Mouse (Mus musculus): ENCODE measurements at regions not wholly inside any gene's neighbourhood (a gene's known extent, or its start where the extent isn't known, plus 50 kb on each side); places are given as distances from the start of the nearest gene placed in this dataset.
A peak's percentile ranks its signal among the peaks of the same experiment; 100 is the strongest.

- ATAC-seq (ENCODE audit: insufficient read depth, low read depth) (no peak), DNase-seq (ENCODE audit: low spot score) (no peak)
- Histone ChIP-seq H3K4me1 (ENCODE audit: control insufficient read depth, insufficient read depth) (no peaks in the 10 kb centered on the region), H3K27ac (ENCODE audit: low read depth) (no peak overlapping the region), H3K27me3 (ENCODE audit: control insufficient read depth, insufficient read depth, low read length) (no peaks in the 10 kb centered on the region), H3K36me3 (replicated peaks; ENCODE audit: control insufficient read depth, insufficient read depth, low read length) (no peaks in the 10 kb centered on the region), H3K4me3 (ENCODE audit: low read depth, low read length) (no peak overlapping the region), H3K9ac (replicated peaks; ENCODE audit: low read depth, low read length) (no peak overlapping the region), H3K9me3 (replicated peaks; ENCODE audit: control insufficient read depth, low read length) (0 out of 2 replicates have a peak, but pooled peaks cover 2% of the 10 kb centered on the region), H3K4me2 (ENCODE audit: low read depth, low read length) (no peak overlapping the region)
- WGBS = 78% methylated on average over 7 of the region's 7 CpGs
- TF ChIP-seq CTCF (IDR thresholded peaks at IDR 0.05; ENCODE audit: low read depth) = no peak
- no peak for TF ChIP-seq EP300 (IDR thresholded peaks at IDR 0.05; ENCODE audit: low read depth)
These were observed 103.8 kb upstream of the Cpne4 start for GRCm38 (mm10) chr9:104443236-104443635.

GRCm38 (mm10) chr9:104413021-104413420 is 75.5 kb upstream of the Acpp start:
- WGBS = 43% methylated on average over 5 of the region's 5 CpGs
- Histone ChIP-seq H3K27me3 (ENCODE audit: control insufficient read depth, insufficient read depth, low read length) (peaks cover 5% of the 10 kb centered on the region; the same call in 1 of the 2 replicates), H3K4me3 (ENCODE audit: low read depth, low read length) (no peak overlapping the region), H3K9me3 (replicated peaks; ENCODE audit: control insufficient read depth, low read length) (no peaks in the 10 kb centered on the region), H3K4me1 (ENCODE audit: control insufficient read depth, insufficient read depth) (peaks cover 1% of the 10 kb centered on the region; the same call in 1 of the 2 replicates), H3K9ac (replicated peaks; ENCODE audit: low read depth, low read length) (no peak overlapping the region), H3K4me2 (ENCODE audit: low read depth, low read length) (no peak overlapping the region), H3K36me3 (replicated peaks; ENCODE audit: control insufficient read depth, insufficient read depth, low read length) (no peaks in the 10 kb centered on the region), H3K27ac (ENCODE audit: low read depth) (no peak overlapping the region)
- no peak for ATAC-seq (ENCODE audit: insufficient read depth, low read depth)
- TF ChIP-seq EP300 (IDR thresholded peaks at IDR 0.05; ENCODE audit: low read depth) (no peak), CTCF (IDR thresholded peaks at IDR 0.05; ENCODE audit: low read depth) (no peak)
- DNase-seq (ENCODE audit: low spot score) = no peak

GRCm38 (mm10) chr9:104410211-104410610 is 72.7 kb upstream of the Acpp start:
- Histone ChIP-seq H3K9ac (replicated peaks; ENCODE audit: low read depth, low read length) (no peak overlapping the region), H3K27me3 (ENCODE audit: control insufficient read depth, insufficient read depth, low read length) (peaks cover 8% of the 10 kb centered on the region; the same call in 1 of the 2 replicates), H3K4me3 (ENCODE audit: low read depth, low read length) (no peak overlapping the region), H3K4me1 (ENCODE audit: control insufficient read depth, insufficient read depth) (peaks cover 4% of the 10 kb centered on the region; the same call in 1 of the 2 replicates), H3K36me3 (replicated peaks; ENCODE audit: control insufficient read depth, insufficient read depth, low read length) (no peaks in the 10 kb centered on the region), H3K4me2 (ENCODE audit: low read depth, low read length) (no peak overlapping the region), H3K27ac (ENCODE audit: low read depth) (no peak overlapping the region), H3K9me3 (replicated peaks; ENCODE audit: control insufficient read depth, low read length) (no peaks in the 10 kb centered on the region)
- 6% methylated on average over 5 of the region's 5 CpGs for WGBS
- no peak for TF ChIP-seq EP300 (IDR thresholded peaks at IDR 0.05; ENCODE audit: low read depth)
- TF ChIP-seq CTCF (IDR thresholded peaks at IDR 0.05; ENCODE audit: low read depth) = peak; percentile 60
- ATAC-seq (ENCODE audit: insufficient read depth, low read depth) (no peak), DNase-seq (ENCODE audit: low spot score) (peak; percentile 23)

GRCm38 (mm10) chr9:104409381-104409780 is 71.8 kb upstream of the Acpp start:
- no peaks in the 10 kb centered on the region for H3K36me3 ChIP-seq (replicated peaks; ENCODE audit: control insufficient read depth, insufficient read depth, low read length)
- H3K9ac ChIP-seq (replicated peaks; ENCODE audit: low read depth, low read length) = no peak overlapping the region
- peaks cover 8% of the 10 kb centered on the region; the same call in 1 of the 2 replicates for H3K27me3 ChIP-seq (ENCODE audit: control insufficient read depth, insufficient read depth, low read length)
- TF ChIP-seq EP300 (IDR thresholded peaks at IDR 0.05; ENCODE audit: low read depth) = no peak
- no peak for TF ChIP-seq CTCF (IDR thresholded peaks at IDR 0.05; ENCODE audit: low read depth)
- no peaks in the 10 kb centered on the region for H3K9me3 ChIP-seq (replicated peaks; ENCODE audit: control insufficient read depth, low read length)
- H3K4me3 ChIP-seq (ENCODE audit: low read depth, low read length) = peak overlapping the region; percentile 28
- no peak overlapping the region for H3K27ac ChIP-seq (ENCODE audit: low read depth)
- H3K4me2 ChIP-seq (ENCODE audit: low read depth, low read length) = peak overlapping the region; percentile 55
- ATAC-seq (ENCODE audit: insufficient read depth, low read depth) (no peak), DNase-seq (ENCODE audit: low spot score) (no peak)
- 32% methylated on average over 12 of the region's 12 CpGs for WGBS
- H3K4me1 ChIP-seq (ENCODE audit: control insufficient read depth, insufficient read depth) = peaks cover 4% of the 10 kb centered on the region; the same call in 1 of the 2 replicates

GRCm38 (mm10) chr9:104408571-104409294 is 71.2 kb upstream of the Acpp start:
- peak overlapping the region; percentile 28 for H3K4me3 ChIP-seq (ENCODE audit: low read depth, low read length)
- TF ChIP-seq EP300 (IDR thresholded peaks at IDR 0.05; ENCODE audit: low read depth) (no peak), CTCF (IDR thresholded peaks at IDR 0.05; ENCODE audit: low read depth) (no peak)
- peaks cover 4% of the 10 kb centered on the region; the same call in 1 of the 2 replicates for H3K4me1 ChIP-seq (ENCODE audit: control insufficient read depth, insufficient read depth)
- DNase-seq (ENCODE audit: low spot score) (no peak), ATAC-seq (ENCODE audit: insufficient read depth, low read depth) (no peak)
- no peak overlapping the region for H3K9ac ChIP-seq (replicated peaks; ENCODE audit: low read depth, low read length)
- 16% methylated on average over 21 of the region's 21 CpGs for WGBS
- peak overlapping the region; percentile 55 for H3K4me2 ChIP-seq (ENCODE audit: low read depth, low read length)
- H3K9me3 ChIP-seq (replicated peaks; ENCODE audit: control insufficient read depth, low read length) = no peaks in the 10 kb centered on the region
- no peak overlapping the region for H3K27ac ChIP-seq (ENCODE audit: low read depth)
- H3K36me3 ChIP-seq (replicated peaks; ENCODE audit: control insufficient read depth, insufficient read depth, low read length) = no peaks in the 10 kb centered on the region
- H3K27me3 ChIP-seq (ENCODE audit: control insufficient read depth, insufficient read depth, low read length) = peaks cover 8% of the 10 kb centered on the region; the same call in 1 of the 2 replicates
